Mouse (Mus musculus): Measurements from ENCODE around the gene Pced1b. TPM values are rescaled to one million over a fixed set of nuclear protein-coding genes. Genes with fewer than 3 reads are reported as not detected.
"Not testable (repeated sequence)": the region's sequence is repeated elsewhere in the genome, so short reads cannot be mapped to it uniquely, and the experiment has no call there.

Pced1b gene
- polyA plus RNA-seq, 1 experiment from 2014 or later: 4.1 TPM

- 80% methylated on average over 14 of the region's 14 CpGs for WGBS
- no peaks in the 10 kb centered on the region for H3K4me1 ChIP-seq
- H3K9ac ChIP-seq (replicated peaks): no peak overlapping the region
- H3K27ac ChIP-seq (replicated peaks): no peak overlapping the region
- H3K4me2 ChIP-seq (replicated peaks): no peak overlapping the region
- no peak for ATAC-seq (replicated peaks)
- H3K9me3 ChIP-seq: no peaks in the 10 kb centered on the region
- no peaks in the 10 kb centered on the region for H3K36me3 ChIP-seq
- H3K27me3 ChIP-seq: no peaks in the 10 kb centered on the region
- no peak overlapping the region for H3K4me3 ChIP-seq
These were observed 136.7 kb downstream of the Pced1b start for GRCm38 (mm10) chr15:97383523-97384141.

- no peak for ATAC-seq (replicated peaks)
- 96% methylated on average over 28 of the region's 28 CpGs for WGBS
- Histone ChIP-seq H3K9me3 (no peaks in the 10 kb centered on the region), H3K27me3 (no peaks in the 10 kb centered on the region), H3K27ac (replicated peaks) (no peak overlapping the region), H3K9ac (replicated peaks) (no peak overlapping the region), H3K4me2 (replicated peaks) (no peak overlapping the region), H3K4me1 (no peaks in the 10 kb centered on the region), H3K36me3 (no peaks in the 10 kb centered on the region), H3K4me3 (no peak overlapping the region)
These were observed 137.5 kb downstream of the Pced1b start for GRCm38 (mm10) chr15:97384170-97385018.

GRCm38 (mm10) chr15:97385174-97385573 is 138.3 kb downstream of the Pced1b start:
- ATAC-seq (replicated peaks); H3K4me3 ChIP-seq; H3K4me1 ChIP-seq; H3K27ac ChIP-seq (replicated peaks); H3K4me2 ChIP-seq (replicated peaks); H3K27me3 ChIP-seq; H3K9me3 ChIP-seq; H3K36me3 ChIP-seq; H3K9ac ChIP-seq (replicated peaks): not testable (repeated sequence)
- WGBS: 92% methylated on average over 10 of the region's 10 CpGs

GRCm38 (mm10) chr15:97387793-97388192 is 140.9 kb downstream of the Pced1b start:
- no peak overlapping the region for H3K4me3 ChIP-seq
- H3K27ac ChIP-seq (replicated peaks): no peak overlapping the region
- no peak for ATAC-seq (replicated peaks)
- H3K4me1 ChIP-seq: no peaks in the 10 kb centered on the region
- no peak overlapping the region for H3K4me2 ChIP-seq (replicated peaks)
- no peaks in the 10 kb centered on the region for H3K27me3 ChIP-seq
- no peaks in the 10 kb centered on the region for H3K36me3 ChIP-seq
- H3K9ac ChIP-seq (replicated peaks): no peak overlapping the region
- no peaks in the 10 kb centered on the region for H3K9me3 ChIP-seq
- WGBS: 96% methylated on average over 6 of the region's 6 CpGs

- Histone ChIP-seq H3K4me3 (no peak overlapping the region), H3K4me2 (replicated peaks) (no peak overlapping the region), H3K9me3 (no peaks in the 10 kb centered on the region), H3K9ac (replicated peaks) (no peak overlapping the region), H3K4me1 (no peaks in the 10 kb centered on the region), H3K27ac (replicated peaks) (no peak overlapping the region), H3K36me3 (no peaks in the 10 kb centered on the region), H3K27me3 (no peaks in the 10 kb centered on the region)
- WGBS: 92% methylated on average over 4 of the region's 4 CpGs
- ATAC-seq (replicated peaks): no peak
These were observed 142.7 kb downstream of the Pced1b start for GRCm38 (mm10) chr15:97389577-97389976.

- no peaks in the 10 kb centered on the region for H3K36me3 ChIP-seq
- H3K9me3 ChIP-seq: no peaks in the 10 kb centered on the region
- no peak for ATAC-seq (replicated peaks)
- WGBS: 99% methylated on average over 2 of the region's 2 CpGs
- no peak overlapping the region for H3K27ac ChIP-seq (replicated peaks)
- no peak overlapping the region for H3K4me3 ChIP-seq
- H3K4me1 ChIP-seq: no peaks in the 10 kb centered on the region
- no peak overlapping the region for H3K9ac ChIP-seq (replicated peaks)
- no peak overlapping the region for H3K4me2 ChIP-seq (replicated peaks)
- no peaks in the 10 kb centered on the region for H3K27me3 ChIP-seq
These were observed 143.9 kb downstream of the Pced1b start for GRCm38 (mm10) chr15:97390778-97391177.

GRCm38 (mm10) chr15:97391436-97391835 is 144.5 kb downstream of the Pced1b start:
- no peak overlapping the region for H3K9ac ChIP-seq (replicated peaks)
- 95% methylated on average over 2 of the region's 2 CpGs for WGBS
- H3K4me2 ChIP-seq (replicated peaks): no peak overlapping the region
- no peak overlapping the region for H3K4me3 ChIP-seq
- H3K27me3 ChIP-seq: no peaks in the 10 kb centered on the region
- no peaks in the 10 kb centered on the region for H3K9me3 ChIP-seq
- no peaks in the 10 kb centered on the region for H3K4me1 ChIP-seq
- H3K27ac ChIP-seq (replicated peaks): no peak overlapping the region
- H3K36me3 ChIP-seq: no peaks in the 10 kb centered on the region
- no peak for ATAC-seq (replicated peaks)

GRCm38 (mm10) chr15:97394561-97394960 is 147.7 kb downstream of the Pced1b start:
- Histone ChIP-seq H3K36me3 (no peaks in the 10 kb centered on the region), H3K4me3 (no peak overlapping the region), H3K4me2 (replicated peaks) (no peak overlapping the region), H3K4me1 (no peaks in the 10 kb centered on the region), H3K9me3 (no peaks in the 10 kb centered on the region), H3K9ac (replicated peaks) (no peak overlapping the region), H3K27me3 (no peaks in the 10 kb centered on the region), H3K27ac (replicated peaks) (no peak overlapping the region)
- WGBS: 72% methylated on average over 12 of the region's 12 CpGs
- ATAC-seq (replicated peaks): no peak

- no peak overlapping the region for H3K27ac ChIP-seq (replicated peaks)
- H3K36me3 ChIP-seq: no peaks in the 10 kb centered on the region
- WGBS: 88% methylated on average over 4 of the region's 4 CpGs
- ATAC-seq (replicated peaks): no peak
- H3K4me2 ChIP-seq (replicated peaks): no peak overlapping the region
- H3K27me3 ChIP-seq: no peaks in the 10 kb centered on the region
- no peaks in the 10 kb centered on the region for H3K4me1 ChIP-seq
- H3K9me3 ChIP-seq: no peaks in the 10 kb centered on the region
- no peak overlapping the region for H3K9ac ChIP-seq (replicated peaks)
- no peak overlapping the region for H3K4me3 ChIP-seq
These were observed 149.8 kb downstream of the Pced1b start for GRCm38 (mm10) chr15:97396586-97397299.

GRCm38 (mm10) chr15:97397793-97398192 is 150.9 kb downstream of the Pced1b start:
- no peaks in the 10 kb centered on the region for H3K27me3 ChIP-seq
- H3K4me3 ChIP-seq: no peak overlapping the region
- no peak overlapping the region for H3K4me2 ChIP-seq (replicated peaks)
- no peak overlapping the region for H3K9ac ChIP-seq (replicated peaks)
- WGBS: 89% methylated on average over 2 of the region's 2 CpGs
- no peak for ATAC-seq (replicated peaks)
- no peaks in the 10 kb centered on the region for H3K36me3 ChIP-seq
- H3K27ac ChIP-seq (replicated peaks): no peak overlapping the region
- no peaks in the 10 kb centered on the region for H3K4me1 ChIP-seq
- H3K9me3 ChIP-seq: no peaks in the 10 kb centered on the region

GRCm38 (mm10) chr15:97400866-97401265 is 154.0 kb downstream of the Pced1b start:
- H3K9ac ChIP-seq (replicated peaks): no peak overlapping the region
- no peaks in the 10 kb centered on the region for H3K4me1 ChIP-seq
- no peak overlapping the region for H3K4me2 ChIP-seq (replicated peaks)
- no peak overlapping the region for H3K4me3 ChIP-seq
- no peaks in the 10 kb centered on the region for H3K27me3 ChIP-seq
- ATAC-seq (replicated peaks): no peak
- H3K36me3 ChIP-seq: no peaks in the 10 kb centered on the region
- H3K9me3 ChIP-seq: no peaks in the 10 kb centered on the region
- no peak overlapping the region for H3K27ac ChIP-seq (replicated peaks)
- WGBS: 92% methylated on average over 6 of the region's 6 CpGs

- Histone ChIP-seq H3K4me3 (no peak overlapping the region), H3K4me2 (replicated peaks) (no peak overlapping the region), H3K27me3 (no peaks in the 10 kb centered on the region), H3K9me3 (no peaks in the 10 kb centered on the region), H3K27ac (replicated peaks) (no peak overlapping the region), H3K9ac (replicated peaks) (no peak overlapping the region), H3K4me1 (no peaks in the 10 kb centered on the region), H3K36me3 (no peaks in the 10 kb centered on the region)
- ATAC-seq (replicated peaks): no peak
- WGBS: 87% methylated on average over 8 of the region's 8 CpGs
These were observed 157.6 kb downstream of the Pced1b start for GRCm38 (mm10) chr15:97404483-97404882.
